Mouse (Mus musculus) forebrain, embryonic 13.5 days (tissue): ENCODE results near the gene Ufm1. TPM values are rescaled to one million over a fixed set of nuclear protein-coding genes. Genes with fewer than 3 reads are reported as not detected.

Experiments
- ATAC-seq: fragments of 200-750 bp; cut with Nextera tagmentation; 2 replicates; pipeline ENCODE4 v1.8.0; 2017
- H3K27ac ChIP-seq: fragments of 300-500 bp; sonication (generic); 2 replicates; pipeline ENCODE4 v1.5.1; 2015; ENCODE audit warnings: inconsistent platforms, mild to moderate bottlenecking, moderate library complexity
- H3K27me3 ChIP-seq: fragments of 300-500 bp; sonication (generic); 2 replicates; pipeline ENCODE4 v1.6.1; 2015; ENCODE audit warnings: mild to moderate bottlenecking, inconsistent platforms
- H3K36me3 ChIP-seq: fragments of 300-500 bp; sonication (generic); 2 replicates; pipeline ENCODE4 v1.6.1; 2015; ENCODE audit warnings: mild to moderate bottlenecking, inconsistent platforms; ENCODE audit not compliant: poor library complexity, severe bottlenecking
- H3K4me1 ChIP-seq: fragments of 300-500 bp; sonication (generic); 2 replicates; pipeline ENCODE4 v1.6.1; 2015; ENCODE audit warnings: inconsistent platforms
- H3K4me2 ChIP-seq: fragments of 300-500 bp; sonication (generic); 2 replicates; pipeline ENCODE4 v1.6.1; 2015; ENCODE audit warnings: inconsistent platforms, mild to moderate bottlenecking, moderate library complexity
- H3K4me3 ChIP-seq: fragments of 300-500 bp; sonication (generic); 2 replicates; pipeline ENCODE4 v1.5.1; 2015; ENCODE audit warnings: mild to moderate bottlenecking, inconsistent platforms
- H3K9ac ChIP-seq: fragments of 300-500 bp; sonication (generic); 2 replicates; pipeline ENCODE4 v1.6.1; 2015; ENCODE audit warnings: mild to moderate bottlenecking, inconsistent platforms
- H3K9me3 ChIP-seq: fragments of 300-500 bp; sonication (generic); replicated peaks from 2 replicates; pipeline ENCODE4 v1.6.1; 2016; ENCODE audit warnings: inconsistent platforms
- WGBS: fragments of 180-500 bp; shearing (Covaris S2); methylation state at CpG from one replicate; pipeline ENCODE4 v1.1.7; 2015; 5-methylcytosine and 5-hydroxymethylcytosine counted together
- polyA plus RNA-seq: library from polyadenylated mRNA; unstranded; fragments of >200 nt; fragmentation: Nextera tagmentation; extraction: Ambion mirVana; gene quantifications from 2 replicates; pipeline ENCODE4 v1.2.1, GENCODE M21; 2015

Gene Ufm1
- polyA plus RNA-seq, 1 experiment from 2014 or later = 113 TPM

- Histone ChIP-seq H3K4me1 (peaks cover 3% of the 10 kb centered on the region; the same call in 1 of the 2 replicates), H3K4me2 (no peak within 1 kb of the TSS), H3K9ac (no peak within 1 kb of the TSS), H3K9me3 (no peaks in the 10 kb centered on the region), H3K27ac (no peak within 1 kb of the TSS), H3K27me3 (no peaks in the 10 kb centered on the region), H3K4me3 (no peak within 1 kb of the TSS), H3K36me3 (no peaks in the 10 kb centered on the region)
- WGBS = 80% methylated on average over 2 of the region's 2 CpGs
- ATAC-seq = no peak
These were observed 18.8 kb downstream of the Ufm1 start, which contains the start of gene Gm10985 for GRCm38 (mm10) chr3:53844786-53845185. TSS of gene Gm10985 (plus strand) at chr3:53845086.

GRCm38 (mm10) chr3:53834238-53834637 lies 29.4 kb downstream of the Ufm1 start:
- no peaks in the 10 kb centered on the region for H3K4me1 ChIP-seq
- H3K9ac ChIP-seq = no peak overlapping the region
- ATAC-seq = peak; percentile 58; the same call in 1 of the 2 replicates
- WGBS = 75% methylated on average over 2 of the region's 2 CpGs
- no peak overlapping the region for H3K27ac ChIP-seq
- no peak overlapping the region for H3K4me2 ChIP-seq
- H3K9me3 ChIP-seq = no peaks in the 10 kb centered on the region
- H3K36me3 ChIP-seq = no peaks in the 10 kb centered on the region
- H3K4me3 ChIP-seq = no peak overlapping the region
- H3K27me3 ChIP-seq = no peaks in the 10 kb centered on the region

GRCm38 (mm10) chr3:53813421-53813977 lies 50.1 kb downstream of the Ufm1 start:
- H3K9ac ChIP-seq = no peak overlapping the region
- no peak overlapping the region for H3K4me2 ChIP-seq
- no peaks in the 10 kb centered on the region for H3K27me3 ChIP-seq
- H3K4me3 ChIP-seq = no peak overlapping the region
- H3K27ac ChIP-seq = no peak overlapping the region
- WGBS = 79% methylated on average over 7 of the region's 7 CpGs
- H3K9me3 ChIP-seq = no peaks in the 10 kb centered on the region
- H3K36me3 ChIP-seq = no peaks in the 10 kb centered on the region
- no peak for ATAC-seq
- no peaks in the 10 kb centered on the region for H3K4me1 ChIP-seq

Other genes starting within 250 kb of the Ufm1 start
- 0.62 and 0.86 TPM in 2 replicates for gene Frem2, start 206.5 kb downstream of the Ufm1 start, polyA plus RNA-seq
- not detected in 2 replicates for gene Gm10985, start 18.7 kb downstream of the Ufm1 start, polyA plus RNA-seq